Mouse (Mus musculus) midbrain, embryonic 11.5 days (tissue): ENCODE measurements around the gene Atad5. TPM values are rescaled to one million over a fixed set of nuclear protein-coding genes. Genes with fewer than 3 reads are reported as not detected.

Experiments used
- ATAC-seq: fragments of 200-750 bp; cut with Nextera tagmentation; 2 replicates; pipeline ENCODE4 v1.8.0; 2017; ENCODE audit warnings: moderate TSS enrichment, moderate library complexity; ENCODE audit not compliant: low FRiP score
- DNase-seq: peaks from one replicate; pipeline ENCODE4 v3.0.0; 2015; ENCODE audit warnings: low spot score; ENCODE audit errors: missing footprints
- H3K27ac ChIP-seq: fragments of 300-500 bp; sonication (generic); 2 replicates; pipeline ENCODE4 v1.5.1; 2014; ENCODE audit warnings: low read depth, low read length
- H3K27me3 ChIP-seq: fragments of 300-500 bp; sonication (generic); 2 replicates; pipeline ENCODE4 v1.6.1; 2014; ENCODE audit warnings: mild to moderate bottlenecking, low read length, moderate library complexity, mixed read lengths; ENCODE audit not compliant: control insufficient read depth, insufficient read depth
- H3K36me3 ChIP-seq: fragments of 300-500 bp; sonication (generic); 2 replicates; pipeline ENCODE4 v1.6.1; 2014; ENCODE audit warnings: mild to moderate bottlenecking, low read length, moderate library complexity, mixed read lengths; ENCODE audit not compliant: control insufficient read depth, insufficient read depth
- H3K4me1 ChIP-seq: fragments of 300-500 bp; sonication (generic); 2 replicates; pipeline ENCODE4 v1.6.1; 2014; ENCODE audit warnings: low read length; ENCODE audit not compliant: control insufficient read depth, insufficient read depth
- H3K4me2 ChIP-seq: fragments of 300-500 bp; sonication (generic); 2 replicates; pipeline ENCODE4 v1.6.1; 2014; ENCODE audit warnings: mild to moderate bottlenecking, moderate library complexity
- H3K4me3 ChIP-seq: fragments of 300-500 bp; sonication (generic); 2 replicates; pipeline ENCODE4 v1.5.1; 2014; ENCODE audit warnings: low read depth, low read length
- H3K9ac ChIP-seq: fragments of 300-500 bp; sonication (generic); 2 replicates; pipeline ENCODE4 v1.6.1; 2014; ENCODE audit warnings: low read length
- H3K9me3 ChIP-seq: fragments of 300-500 bp; sonication (generic); 2 replicates; pipeline ENCODE4 v1.6.1; 2016; ENCODE audit warnings: low read length; ENCODE audit not compliant: control insufficient read depth
- WGBS: fragments of 180-500 bp; shearing (Covaris S2); extraction: QIAGEN DNeasy Blood & Tissue Kit; methylation state at CpG from one replicate; pipeline ENCODE4 v1.1.7; 2014; 5-methylcytosine and 5-hydroxymethylcytosine counted together
- polyA plus RNA-seq: library from polyadenylated mRNA; unstranded; fragments of >200 nt; fragmentation: Nextera tagmentation; extraction: Ambion mirVana; gene quantifications from 2 replicates; pipeline ENCODE4 v1.2.1, GENCODE M21; 2014

The Atad5 gene
- polyA plus RNA-seq, 1 experiment from 2014 or later = 19.1 TPM

DNA sequence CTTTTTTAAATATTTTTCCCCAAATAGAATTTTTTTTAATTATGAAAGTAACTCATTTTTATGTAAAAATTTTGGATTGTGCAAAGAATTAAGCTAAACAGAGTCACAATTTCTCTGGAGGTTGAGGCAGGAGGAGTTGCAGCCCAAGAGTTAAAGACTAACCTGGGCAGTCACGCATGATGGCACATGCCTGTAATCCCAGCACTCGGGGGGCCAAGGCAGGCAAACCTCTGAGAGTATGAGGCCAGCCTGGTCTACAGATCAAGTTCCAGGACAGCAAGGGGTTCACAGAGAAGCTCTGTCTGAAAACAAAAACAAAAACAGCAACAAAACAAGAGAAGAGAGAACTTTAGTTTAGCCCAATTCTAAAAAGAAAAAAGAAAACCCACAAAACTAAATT lies 75.0 kb downstream of the Atad5 start:
- H3K9ac ChIP-seq = no peak overlapping the region
- no peaks in the 10 kb centered on the region for H3K27me3 ChIP-seq
- no peaks in the 10 kb centered on the region for H3K4me1 ChIP-seq
- 35% methylated on average over 2 of the region's 2 CpGs for WGBS
- H3K9me3 ChIP-seq = no peaks in the 10 kb centered on the region
- DNase-seq = no peak
- no peak overlapping the region for H3K4me3 ChIP-seq
- H3K4me2 ChIP-seq = no peak overlapping the region
- ATAC-seq = no peak
- no peak overlapping the region for H3K27ac ChIP-seq
- no peaks in the 10 kb centered on the region for H3K36me3 ChIP-seq

DNA sequence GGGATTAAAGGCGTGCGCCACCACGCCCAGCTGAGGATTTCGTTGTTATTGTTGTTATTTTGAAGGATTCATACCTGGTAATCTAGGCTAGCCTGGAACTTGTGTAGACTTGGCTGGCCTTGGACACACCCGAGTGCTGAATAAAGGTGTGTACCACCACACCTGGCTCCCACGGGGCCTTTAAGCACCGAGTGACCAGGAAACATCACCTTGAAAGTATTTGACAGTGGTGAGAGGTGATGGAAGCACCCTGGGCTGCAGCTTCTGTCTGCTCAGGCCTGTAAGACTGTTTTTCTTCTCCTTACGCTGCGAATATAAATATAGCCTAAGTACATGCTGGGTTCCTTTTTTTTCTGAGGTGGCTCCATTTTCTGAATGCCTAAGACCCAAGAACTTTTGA lies 78.9 kb downstream of the Atad5 start:
- Histone ChIP-seq H3K9me3 (no peaks in the 10 kb centered on the region), H3K4me1 (no peaks in the 10 kb centered on the region), H3K27ac (no peak overlapping the region), H3K27me3 (no peaks in the 10 kb centered on the region), H3K4me3 (no peak overlapping the region), H3K9ac (no peak overlapping the region), H3K36me3 (no peaks in the 10 kb centered on the region), H3K4me2 (no peak overlapping the region)
- no peak for DNase-seq
- no peak for ATAC-seq
- 95% methylated on average over 9 of the region's 9 CpGs for WGBS

DNA sequence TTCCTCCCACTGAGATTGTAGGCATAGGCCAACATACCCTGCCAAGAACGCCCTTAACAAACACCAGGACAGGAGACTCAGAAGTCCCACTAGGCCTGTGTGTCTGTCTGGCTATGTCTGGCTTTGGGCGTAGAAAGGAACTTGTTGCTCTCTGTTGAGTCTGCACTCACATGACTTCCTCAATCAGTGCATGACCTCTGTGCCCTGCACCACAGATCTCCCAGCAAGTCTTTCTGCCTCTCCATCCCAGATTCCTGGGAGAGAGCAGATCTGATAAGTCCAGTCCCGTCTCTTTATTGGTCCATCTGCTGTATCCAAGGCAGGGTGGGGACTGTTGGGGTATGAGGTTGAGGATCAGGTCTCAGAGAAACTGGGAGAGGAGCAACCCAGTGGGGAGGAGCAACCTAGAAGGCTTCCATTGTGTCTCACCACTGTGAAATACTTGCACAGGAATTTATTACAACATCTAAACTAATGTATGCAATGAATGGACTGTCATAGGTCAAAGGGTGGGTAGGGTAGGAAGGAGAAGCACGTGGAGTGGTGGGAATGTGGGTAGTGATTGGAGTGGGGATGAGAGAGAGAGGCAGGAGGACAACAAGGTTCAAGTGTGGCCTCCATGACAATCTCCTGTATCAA lies 79.5 kb downstream of the Atad5 start:
- no peak overlapping the region for H3K4me2 ChIP-seq
- no peak overlapping the region for H3K4me3 ChIP-seq
- DNase-seq = no peak
- no peak overlapping the region for H3K9ac ChIP-seq
- H3K9me3 ChIP-seq = no peaks in the 10 kb centered on the region
- no peak for ATAC-seq
- H3K36me3 ChIP-seq = no peaks in the 10 kb centered on the region
- no peak overlapping the region for H3K27ac ChIP-seq
- H3K27me3 ChIP-seq = no peaks in the 10 kb centered on the region
- WGBS = 80% methylated on average over 4 of the region's 4 CpGs
- H3K4me1 ChIP-seq = no peaks in the 10 kb centered on the region

DNA sequence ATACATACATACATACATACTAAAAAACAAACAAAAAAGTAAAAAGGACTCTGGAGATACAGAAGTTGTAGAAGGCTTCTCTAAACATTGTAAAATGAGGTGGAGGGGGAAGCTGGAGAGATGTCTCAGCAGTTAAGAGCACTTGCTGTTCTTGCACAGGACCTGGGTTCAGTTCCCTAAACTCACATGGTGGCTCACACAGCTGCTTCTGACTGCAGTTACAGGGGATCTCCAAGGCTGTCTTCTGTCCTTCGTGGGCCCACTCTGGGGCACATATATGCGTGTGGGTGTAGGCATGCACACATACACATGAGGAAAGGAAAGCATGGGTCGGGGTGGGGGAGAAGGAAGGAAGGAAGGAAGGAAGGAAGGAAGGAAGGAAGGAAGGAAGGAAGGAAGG lies 80.4 kb downstream of the Atad5 start:
- Histone ChIP-seq H3K27ac (no peak overlapping the region), H3K9me3 (no peaks in the 10 kb centered on the region), H3K9ac (no peak overlapping the region), H3K27me3 (no peaks in the 10 kb centered on the region), H3K4me1 (no peaks in the 10 kb centered on the region), H3K4me2 (no peak overlapping the region), H3K4me3 (no peak overlapping the region), H3K36me3 (no peaks in the 10 kb centered on the region)
- ATAC-seq = no peak
- WGBS = 86% methylated on average over 3 of the region's 3 CpGs
- DNase-seq = no peak

DNA sequence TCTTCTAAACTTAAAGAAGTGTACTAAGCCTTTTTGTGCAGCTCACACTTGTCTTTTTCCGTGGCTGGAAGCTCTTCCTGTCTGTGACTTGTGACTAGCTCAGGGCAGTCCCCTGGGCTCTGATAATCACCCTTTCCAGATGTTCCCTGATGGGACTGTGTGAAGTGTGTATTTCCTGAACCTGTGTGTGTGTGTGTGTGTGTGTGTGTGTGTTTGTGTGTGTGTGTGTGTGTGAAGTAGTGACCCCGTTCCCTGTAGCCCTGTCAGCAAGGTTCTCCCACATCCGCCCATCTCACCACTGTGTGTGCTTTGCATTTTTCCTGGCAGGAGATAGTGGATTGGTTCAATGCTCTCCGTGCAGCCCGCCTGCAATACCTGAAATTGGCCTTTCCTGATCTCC lies 81.2 kb downstream of the Atad5 start:
- H3K4me1 ChIP-seq = no peaks in the 10 kb centered on the region
- H3K27me3 ChIP-seq = no peaks in the 10 kb centered on the region
- H3K9me3 ChIP-seq = no peaks in the 10 kb centered on the region
- 80% methylated on average over 5 of the region's 5 CpGs for WGBS
- no peaks in the 10 kb centered on the region for H3K36me3 ChIP-seq
- no peak overlapping the region for H3K9ac ChIP-seq
- no peak overlapping the region for H3K4me3 ChIP-seq
- no peak for DNase-seq
- no peak overlapping the region for H3K27ac ChIP-seq
- H3K4me2 ChIP-seq = no peak overlapping the region
- ATAC-seq = no peak

DNA sequence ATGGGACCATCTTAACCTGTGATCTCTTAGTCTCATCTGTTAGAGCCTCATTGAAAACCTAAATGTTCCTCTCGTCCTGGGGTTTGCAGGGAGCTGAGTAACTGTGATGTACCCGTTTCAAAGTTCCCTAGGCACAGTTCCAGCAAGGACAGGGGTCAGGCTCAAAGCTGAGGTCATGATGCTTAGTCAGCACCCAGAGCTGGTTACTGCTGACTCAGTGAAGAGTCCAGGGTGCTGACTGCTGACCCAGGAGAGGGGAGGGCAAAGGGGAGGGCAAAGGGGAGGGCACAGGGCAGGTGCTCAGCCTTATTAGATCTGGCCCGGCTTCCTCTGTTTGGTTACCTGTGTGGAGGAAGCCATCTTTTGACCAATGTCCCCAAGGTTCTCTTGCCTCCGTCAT lies 82.7 kb downstream of the Atad5 start:
- no peaks in the 10 kb centered on the region for H3K36me3 ChIP-seq
- no peaks in the 10 kb centered on the region for H3K27me3 ChIP-seq
- no peaks in the 10 kb centered on the region for H3K9me3 ChIP-seq
- 66% methylated on average over 4 of the region's 4 CpGs for WGBS
- H3K4me3 ChIP-seq = no peak overlapping the region
- DNase-seq (no peak), ATAC-seq (no peak)
- H3K27ac ChIP-seq = no peak overlapping the region
- H3K9ac ChIP-seq = no peak overlapping the region
- H3K4me2 ChIP-seq = no peak overlapping the region
- H3K4me1 ChIP-seq = no peaks in the 10 kb centered on the region

- no peaks in the 10 kb centered on the region for H3K4me1 ChIP-seq
- no peak overlapping the region for H3K27ac ChIP-seq
- no peaks in the 10 kb centered on the region for H3K27me3 ChIP-seq
- no peak for DNase-seq
- no peak overlapping the region for H3K9ac ChIP-seq
- no peaks in the 10 kb centered on the region for H3K36me3 ChIP-seq
- no peak overlapping the region for H3K4me3 ChIP-seq
- no peaks in the 10 kb centered on the region for H3K9me3 ChIP-seq
- 83% methylated on average over 11 of the region's 11 CpGs for WGBS
- H3K4me2 ChIP-seq = no peak overlapping the region
- no peak for ATAC-seq
Observed at GRCm38 (mm10) chr11:80173963-80174670, 84.9 kb downstream of the Atad5 start.

- no peaks in the 10 kb centered on the region for H3K27me3 ChIP-seq
- ATAC-seq = no peak
Observed at GRCm38 (mm10) chr11:80176911-80177895, 88.0 kb downstream of the Atad5 start.

GRCm38 (mm10) chr11:80178316-80178715 lies 89.1 kb downstream of the Atad5 start:
- DNase-seq = no peak
- H3K4me1 ChIP-seq = no peaks in the 10 kb centered on the region
- no peak overlapping the region for H3K9ac ChIP-seq
- H3K4me2 ChIP-seq = no peak overlapping the region
- H3K9me3 ChIP-seq = no peaks in the 10 kb centered on the region
- 89% methylated on average over 8 of the region's 8 CpGs for WGBS
- no peak for ATAC-seq
- H3K36me3 ChIP-seq = no peaks in the 10 kb centered on the region
- no peak overlapping the region for H3K27ac ChIP-seq
- H3K27me3 ChIP-seq = no peaks in the 10 kb centered on the region
- H3K4me3 ChIP-seq = no peak overlapping the region

More at GRCm38 (mm10) chr11:80176911-80177895, 88.0 kb downstream of the Atad5 start:
- H3K36me3 ChIP-seq = no peaks in the 10 kb centered on the region
- no peak overlapping the region for H3K27ac ChIP-seq
- H3K9ac ChIP-seq = no peak overlapping the region
- H3K4me2 ChIP-seq = no peak overlapping the region
- H3K4me3 ChIP-seq = no peak overlapping the region
- H3K9me3 ChIP-seq = no peaks in the 10 kb centered on the region
- H3K4me1 ChIP-seq = no peaks in the 10 kb centered on the region
- DNase-seq = no peak
- WGBS = 75% methylated on average over 11 of the region's 11 CpGs
